Mouse (Mus musculus) liver, postnatal 0 days (tissue): ENCODE measurements around the gene Clec3a. TPM values are rescaled to one million over a fixed set of nuclear protein-coding genes. Genes with fewer than 3 reads are reported as not detected.
A peak's percentile ranks its signal among the peaks of the same experiment; 100 is the strongest.

Experiments
- ATAC-seq: fragments of 200-750 bp; cut with Nextera tagmentation; 2 replicates; pipeline ENCODE4 v1.8.0; 2017; ENCODE audit warnings: mild to moderate bottlenecking, moderate library complexity
- DNase-seq: peaks from one replicate; pipeline ENCODE4 v3.0.0-alpha.2; 2016
- H3K27ac ChIP-seq: fragments of 300-500 bp; sonication (generic); 2 replicates; pipeline ENCODE4 v1.5.1; 2014; ENCODE audit warnings: antibody characterized with exemption, moderate library complexity, mild to moderate bottlenecking, low read depth
- H3K27me3 ChIP-seq: fragments of 300-500 bp; sonication (generic); 2 replicates; pipeline ENCODE4 v1.6.1; 2014; ENCODE audit warnings: low read length, control low read depth, mixed read lengths; ENCODE audit not compliant: insufficient read depth
- H3K36me3 ChIP-seq: fragments of 300-500 bp; sonication (generic); replicated peaks from 2 replicates; pipeline ENCODE4 v1.6.1; 2014; ENCODE audit warnings: mild to moderate bottlenecking, control low read depth, low read length, moderate library complexity, mixed read lengths; ENCODE audit not compliant: insufficient read depth
- H3K4me1 ChIP-seq: fragments of 300-500 bp; sonication (generic); 2 replicates; pipeline ENCODE4 v1.6.1; 2014; ENCODE audit warnings: antibody characterized with exemption, mild to moderate bottlenecking, control low read depth; ENCODE audit not compliant: insufficient read depth
- H3K4me2 ChIP-seq: fragments of 300-500 bp; sonication (generic); 2 replicates; pipeline ENCODE4 v1.6.1; 2014; ENCODE audit warnings: low read depth, mild to moderate bottlenecking, low read length, moderate library complexity, mixed read lengths
- H3K4me3 ChIP-seq: fragments of 300-500 bp; sonication (generic); 2 replicates; pipeline ENCODE4 v1.5.1; 2014; ENCODE audit warnings: low read depth, low read length
- H3K9ac ChIP-seq: fragments of 300-500 bp; sonication (generic); replicated peaks from 2 replicates; pipeline ENCODE4 v1.6.1; 2014; ENCODE audit warnings: mild to moderate bottlenecking, moderate library complexity
- H3K9me3 ChIP-seq: fragments of 300-500 bp; sonication (generic); 2 replicates; pipeline ENCODE4 v1.6.1; 2016; ENCODE audit warnings: mild to moderate bottlenecking, control low read depth, low read length, mixed read lengths
- CTCF ChIP-seq: sonication (generic); IDR thresholded peaks from 2 replicates; pipeline ENCODE4 v1.5.1; 2016; ENCODE audit warnings: antibody characterized with exemption, low read depth
- EP300 ChIP-seq: IDR thresholded peaks from 2 replicates; pipeline ENCODE4 v1.6.1; 2016; ENCODE audit warnings: antibody characterized with exemption, low read depth, mild to moderate bottlenecking
- WGBS: fragments of 180-500 bp; shearing (Covaris S2); extraction: QIAGEN DNeasy Blood & Tissue Kit; methylation state at CpG from one replicate; pipeline ENCODE4 v1.1.7; 2014; ENCODE audit not compliant: insufficient replicate concordance; 5-methylcytosine and 5-hydroxymethylcytosine counted together
- polyA plus RNA-seq: library from polyadenylated mRNA; unstranded; fragments of >200 nt; fragmentation: Nextera tagmentation; extraction: Ambion mirVana; gene quantifications from 2 replicates; pipeline ENCODE4 v1.2.1, GENCODE M21; 2015

Clec3a gene
- polyA plus RNA-seq, 1 experiment from 2014 or later, result not detected

DNA sequence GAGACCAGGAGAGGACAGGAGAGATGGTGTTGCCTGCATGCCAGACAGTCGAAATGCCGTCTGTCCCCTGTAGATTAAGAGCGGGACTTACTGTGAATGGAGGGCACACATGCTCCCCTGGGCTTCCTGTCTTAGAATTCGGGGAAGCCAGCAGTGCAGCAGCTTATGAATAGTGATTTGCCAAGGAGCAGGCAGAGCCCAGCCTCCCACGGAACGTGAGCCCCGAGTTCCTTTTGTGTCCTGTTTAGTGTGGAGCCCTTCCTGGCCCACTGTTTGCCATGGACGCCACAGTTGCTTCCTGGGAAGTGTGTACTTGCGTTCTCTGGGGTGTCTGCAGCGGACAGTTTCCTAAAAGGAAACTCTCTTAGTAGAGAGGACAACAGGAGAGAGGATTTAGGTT lies 45.4 kb downstream of the Clec3a start:
- ATAC-seq (no peak), DNase-seq (no peak)
- Histone ChIP-seq H3K4me2 (no peak overlapping the region; the same call in 1 of the 2 replicates), H3K36me3 (no peaks in the 10 kb centered on the region), H3K27ac (no peak overlapping the region), H3K4me1 (no peaks in the 10 kb centered on the region), H3K9me3 (no peaks in the 10 kb centered on the region), H3K9ac (no peak overlapping the region), H3K4me3 (no peak overlapping the region), H3K27me3 (no peaks in the 10 kb centered on the region)
- TF ChIP-seq EP300, result no peak
- TF ChIP-seq CTCF, result no peak
- 55% methylated on average over 10 of the region's 10 CpGs for WGBS

DNA sequence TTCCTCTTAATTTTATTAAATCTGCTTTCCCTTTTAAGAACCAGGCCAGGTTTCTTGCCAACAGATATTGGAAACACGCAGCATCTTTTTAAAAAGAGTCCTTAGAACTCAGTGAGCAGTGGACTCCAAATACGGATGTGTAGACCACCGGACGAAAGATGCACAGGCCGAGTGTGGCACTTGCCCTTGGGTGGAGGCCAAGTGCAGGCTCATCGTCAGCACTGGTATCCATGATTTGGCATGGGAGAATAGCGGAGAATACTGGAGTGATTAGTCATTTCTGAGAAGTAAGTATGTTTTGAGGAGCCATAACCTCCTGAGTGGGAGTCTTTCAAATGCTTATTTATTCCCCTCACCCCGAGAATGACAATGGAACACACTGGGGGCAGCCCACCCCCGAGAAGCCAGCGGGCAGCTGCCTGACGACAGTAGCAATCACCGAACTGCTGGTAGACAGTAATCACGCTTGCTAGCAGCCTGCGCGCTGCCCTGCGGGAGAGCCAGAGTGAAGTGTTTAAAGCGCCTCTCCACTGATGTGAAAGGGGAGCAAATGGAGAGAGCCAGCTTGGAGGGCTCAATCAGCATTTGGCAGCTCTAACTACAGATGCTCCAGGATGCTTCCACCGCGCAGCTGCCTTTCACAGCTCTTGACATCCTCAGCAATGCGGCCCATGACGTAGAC lies 50.8 kb downstream of the Clec3a start:
- Histone ChIP-seq H3K9ac (no peak overlapping the region), H3K4me2 (no peak overlapping the region), H3K27me3 (no peaks in the 10 kb centered on the region), H3K9me3 (no peaks in the 10 kb centered on the region), H3K4me3 (no peak overlapping the region), H3K4me1 (no peaks in the 10 kb centered on the region), H3K36me3 (no peaks in the 10 kb centered on the region; the same call in 1 of the 2 replicates), H3K27ac (no peak overlapping the region)
- TF ChIP-seq EP300, result no peak
- no peak for TF ChIP-seq CTCF
- ATAC-seq (no peak), DNase-seq (no peak)
- 88% methylated on average over 21 of the region's 21 CpGs for WGBS

DNA sequence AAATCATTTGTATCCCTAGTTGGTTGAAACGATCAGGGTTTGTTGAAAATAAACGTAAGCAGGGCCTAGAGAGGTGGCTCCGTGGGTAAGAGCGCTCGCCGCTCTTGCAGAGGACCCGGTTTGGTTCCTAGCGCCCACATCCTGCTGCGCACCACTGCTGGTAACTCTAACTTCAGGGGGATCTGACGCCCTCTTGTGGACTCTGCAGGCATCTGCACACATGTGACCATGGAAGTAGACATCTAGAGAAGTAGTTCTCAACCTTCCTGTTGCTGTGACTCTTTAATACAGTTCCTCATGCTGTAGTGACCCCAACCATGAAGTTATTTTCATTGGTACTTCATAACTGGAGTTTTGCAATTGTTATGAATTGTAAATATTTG lies 51.3 kb downstream of the Clec3a start:
- no peak overlapping the region for H3K9ac ChIP-seq
- no peak overlapping the region for H3K27ac ChIP-seq
- no peak overlapping the region for H3K4me2 ChIP-seq
- no peaks in the 10 kb centered on the region for H3K27me3 ChIP-seq
- H3K36me3 ChIP-seq, result no peaks in the 10 kb centered on the region; the same call in 1 of the 2 replicates
- no peak for ATAC-seq
- no peaks in the 10 kb centered on the region for H3K4me1 ChIP-seq
- whole genome bisulfite sequencing, result 96% methylated on average over 10 of the region's 10 CpGs
- DNase-seq, result no peak
- no peak overlapping the region for H3K4me3 ChIP-seq
- H3K9me3 ChIP-seq, result no peaks in the 10 kb centered on the region
- TF ChIP-seq EP300 (no peak), CTCF (peak; percentile 16; the same call in 1 of the 2 replicates)

DNA sequence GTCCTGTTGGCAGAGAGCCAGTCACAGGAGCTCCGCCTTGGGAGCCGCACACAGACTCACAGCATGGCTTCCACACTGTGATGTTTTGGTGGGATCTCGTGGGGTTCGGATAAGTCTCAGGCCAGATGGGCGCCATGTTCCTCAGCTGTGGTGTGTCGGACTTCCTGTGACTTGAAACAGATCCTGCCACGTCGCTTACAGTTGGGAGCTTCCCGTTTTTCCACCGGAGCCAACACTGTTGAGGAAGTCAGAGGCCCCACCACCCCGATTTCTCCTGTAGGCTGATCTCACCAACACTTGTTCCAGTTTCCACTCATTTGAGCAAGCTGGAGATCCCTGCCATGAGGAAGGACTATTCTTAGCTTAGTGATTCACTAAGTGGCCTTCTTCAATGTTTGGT lies 55.7 kb downstream of the Clec3a start:
- H3K9me3 ChIP-seq, result no peaks in the 10 kb centered on the region
- TF ChIP-seq CTCF (no peak), EP300 (no peak)
- 75% methylated on average over 11 of the region's 11 CpGs for WGBS
- H3K27ac ChIP-seq, result no peak overlapping the region
- H3K9ac ChIP-seq, result no peak overlapping the region
- DNase-seq (no peak), ATAC-seq (no peak)
- no peaks in the 10 kb centered on the region for H3K4me1 ChIP-seq
- no peaks in the 10 kb centered on the region for H3K27me3 ChIP-seq
- no peaks in the 10 kb centered on the region; the same call in 1 of the 2 replicates for H3K36me3 ChIP-seq
- no peak overlapping the region for H3K4me3 ChIP-seq
- no peak overlapping the region for H3K4me2 ChIP-seq

Other genes starting within 250 kb of the Clec3a start
- gene Vat1l, start 212.5 kb upstream of the Clec3a start, polyA plus RNA-seq, result not detected in 2 replicates
- gene Wwox, start 21.6 kb downstream of the Clec3a start, polyA plus RNA-seq, result 3.6 and 3.9 TPM in 2 replicates